Mouse (Mus musculus) layer of hippocampus, adult 18-20 months (tissue): ENCODE data around the gene Tmem114. TPM values are rescaled to one million over a fixed set of nuclear protein-coding genes. Genes with fewer than 3 reads are reported as not detected.

Source experiments
- DNase-seq, 2 experiments: peaks; one replicate each; pipeline ENCODE4 v3.0.0; 2022; ENCODE audit warnings: low spot score in 2 of 2
- long read RNA-seq: library from polyadenylated mRNA; stranded (forward); transcript quantifications from one replicate; pipeline ENCODE4 v2.0.0, GENCODE M21; 2021
- total RNA-seq, 2 experiments: library from RNA; stranded (reverse); gene quantifications; 2 replicates each; pipeline ENCODE4 v1.2.3; 2021

Gene Tmem114
- total RNA-seq, result 1 to 10 TPM; 4.6 to 6.4 TPM
- long read RNA-seq, partial matches to known transcripts, result 0 of 4 reads
- long read RNA-seq, other reads (novel, unspliced or antisense), result 0 of 4 reads

- peak in 1 of 2 experiments; percentile 30 for DNase-seq
These were observed at the start of gene Tmem114 for GRCm38 (mm10) chr16:8424971-8425330. Gene Tmem114, minus strand, starts transcription at chr16:8425136.

DNA sequence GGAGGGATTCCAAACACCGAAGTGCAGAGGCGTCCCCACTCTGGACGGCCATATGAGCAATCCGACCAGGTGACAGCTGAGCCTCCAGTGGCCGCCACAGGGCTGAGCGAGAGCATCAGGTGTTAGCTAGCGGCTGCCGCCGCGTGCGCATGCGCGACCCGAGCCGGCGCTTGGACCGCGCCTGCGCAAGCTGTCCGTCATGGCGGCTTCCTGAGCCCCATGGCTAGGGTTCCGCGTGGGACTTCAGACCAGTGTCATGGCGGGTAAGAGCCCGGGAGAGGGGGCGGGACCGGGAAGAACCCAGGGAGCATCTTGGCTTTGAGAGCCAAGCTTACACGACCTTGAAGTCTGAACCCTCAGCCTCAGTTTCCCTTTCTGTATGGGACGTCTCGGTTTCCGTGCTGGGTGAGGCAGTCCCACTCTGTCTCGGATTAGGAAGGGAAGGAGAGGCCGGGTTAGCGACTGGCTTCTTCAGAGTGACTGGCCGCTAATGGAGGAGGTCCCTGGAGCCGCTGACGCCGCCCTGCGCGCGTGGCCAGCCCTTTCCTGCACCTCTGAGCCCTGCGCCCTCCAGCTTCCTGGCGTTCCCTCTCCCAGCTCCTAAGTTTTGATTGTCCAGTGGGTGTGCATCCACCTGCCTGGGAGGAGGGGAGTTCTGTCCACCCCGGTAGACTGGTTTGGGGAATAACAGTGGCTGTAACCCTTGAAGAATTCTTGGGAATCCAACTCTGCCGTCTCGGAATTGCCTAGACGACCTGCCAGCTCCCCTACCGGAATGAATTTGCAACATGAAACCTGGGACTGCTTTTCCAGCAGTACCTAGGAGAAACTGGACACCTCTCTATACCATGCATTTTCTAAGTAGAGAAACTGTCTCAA, 45.9 kb upstream of the Tmem114 start, which contains the start of gene Mettl22:
Mettl22 (plus strand) TSS at position 186 of the 879 bp plus-strand sequence.
- DNase-seq, result peak; percentile 88 to 93

- no peak for DNase-seq
These were observed 45.2 kb upstream of the Tmem114 start for GRCm38 (mm10) chr16:8470132-8470531.

- DNase-seq, result peak; percentile 10 to 62
These were observed 34.2 kb upstream of the Tmem114 start for GRCm38 (mm10) chr16:8459098-8459497.

GRCm38 (mm10) chr16:8458391-8458790, 33.5 kb upstream of the Tmem114 start:
- DNase-seq, result no peak

GRCm38 (mm10) chr16:8455221-8455620, 30.3 kb upstream of the Tmem114 start:
- DNase-seq, result no peak

DNA sequence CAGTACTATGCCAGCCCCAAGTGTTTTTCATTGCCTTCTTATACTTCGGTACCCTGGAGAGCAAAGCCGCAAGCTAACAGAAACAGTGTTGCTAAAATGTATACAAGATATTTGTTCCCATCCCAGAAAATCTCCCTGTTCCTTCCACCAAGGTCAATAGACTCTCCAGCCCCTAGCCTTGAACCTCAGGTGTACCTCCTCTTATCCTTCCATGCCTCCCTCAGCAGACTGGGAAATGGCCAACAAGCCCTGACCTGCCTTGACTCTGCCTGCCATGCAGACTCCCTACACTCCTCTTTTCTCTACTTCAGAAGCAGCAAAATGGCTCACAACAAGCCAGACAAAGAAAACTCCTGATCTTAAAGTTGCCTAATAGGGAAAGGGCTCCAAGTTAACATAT, 28.4 kb upstream of the Tmem114 start:
- no peak for DNase-seq

- DNase-seq, result no peak
These were observed 21.3 kb upstream of the Tmem114 start for GRCm38 (mm10) chr16:8446256-8446655.

DNA sequence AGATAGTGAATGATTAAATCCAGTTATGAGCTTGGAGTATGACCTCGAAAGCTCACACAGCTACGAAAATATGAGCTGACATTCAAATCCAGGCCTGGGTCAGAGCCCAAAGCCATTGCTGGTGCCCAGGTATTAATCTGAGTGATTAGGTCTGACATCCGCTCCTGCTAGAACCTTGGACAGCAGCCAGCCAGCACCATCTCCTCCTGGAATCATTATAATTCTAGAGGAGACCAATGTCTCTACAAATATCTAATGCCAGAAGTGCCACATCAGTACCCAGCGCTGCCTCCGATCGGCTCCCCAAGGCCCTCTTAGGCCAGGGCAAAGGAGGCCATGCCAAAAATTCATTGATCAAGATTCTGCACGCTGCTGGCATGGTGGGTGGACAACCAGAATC, 20.0 kb upstream of the Tmem114 start:
- DNase-seq, result no peak

GRCm38 (mm10) chr16:8432616-8433015, 7.7 kb upstream of the Tmem114 start:
- no peak for DNase-seq

DNA sequence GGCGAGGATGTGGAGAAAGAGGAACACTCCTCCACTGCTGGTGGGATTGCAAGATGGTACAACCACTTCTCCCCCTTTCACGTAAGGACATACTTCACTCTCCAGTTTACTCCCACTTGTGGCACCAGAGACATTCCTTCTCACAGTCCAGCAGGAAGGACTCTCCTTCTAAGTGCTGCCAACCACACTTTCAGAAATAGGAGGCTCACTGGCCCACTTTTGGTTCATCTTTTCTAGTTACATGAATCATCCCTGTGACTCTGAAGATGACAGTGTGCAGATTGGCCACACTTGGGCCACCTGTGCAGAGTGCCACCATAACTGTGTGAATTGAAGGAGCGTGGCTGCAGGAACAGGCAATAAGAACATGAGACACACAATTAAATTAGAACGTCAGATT, 4.6 kb upstream of the Tmem114 start:
- DNase-seq, result no peak

GRCm38 (mm10) chr16:8425736-8426135, 800 bp upstream of the Tmem114 start:
- DNase-seq, result no peak

- peak; percentile 64 to 77 for DNase-seq
These were observed 570 bp downstream of the Tmem114 start for GRCm38 (mm10) chr16:8424161-8424970.

DNA sequence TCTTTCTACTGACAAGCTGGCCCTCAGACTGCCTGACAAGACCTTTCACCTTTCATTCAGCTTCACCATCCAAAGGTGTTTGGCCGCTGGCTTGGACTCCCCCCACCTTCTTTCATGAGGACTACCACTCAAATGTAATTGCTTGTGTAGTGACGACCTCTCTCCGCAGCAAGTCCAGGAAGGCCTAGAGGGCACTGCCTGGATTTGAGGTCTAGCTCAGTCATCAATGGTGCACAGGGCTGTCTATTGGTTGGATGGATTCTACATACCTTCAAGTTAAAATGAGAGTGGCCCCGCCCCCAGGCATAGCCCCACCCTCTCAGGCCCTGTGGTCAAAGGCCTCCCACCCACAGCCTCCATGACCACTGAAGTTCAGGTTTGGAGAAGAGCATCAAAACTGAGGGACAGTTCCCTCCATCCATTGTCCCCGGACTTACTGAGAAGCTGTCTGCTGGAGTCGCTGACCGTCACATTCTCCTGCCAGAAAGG, 1.3 kb downstream of the Tmem114 start:
- no peak for DNase-seq

DNA sequence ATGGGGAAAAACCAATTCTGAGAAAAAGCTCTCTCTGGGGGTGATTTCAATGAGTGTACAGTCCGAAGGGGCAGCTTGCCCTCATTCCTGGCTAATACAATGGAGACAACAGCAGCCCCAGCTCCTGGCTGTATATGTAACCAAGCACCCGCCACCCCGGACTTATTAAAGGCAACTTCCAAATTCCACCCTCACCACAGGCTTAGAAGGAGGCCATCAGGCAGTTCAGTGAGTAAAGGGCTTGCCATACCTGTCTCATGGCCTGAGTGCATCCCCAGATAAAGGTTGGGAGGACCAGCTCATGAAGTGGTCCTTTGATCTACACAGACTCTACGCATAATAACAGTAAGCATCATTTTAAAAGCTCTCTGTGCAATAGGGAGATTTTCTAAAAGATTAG, 4.1 kb downstream of the Tmem114 start:
- no peak for DNase-seq

GRCm38 (mm10) chr16:8420381-8420780, 4.6 kb downstream of the Tmem114 start:
- peak in 1 of 2 experiments; percentile 22 for DNase-seq

DNA sequence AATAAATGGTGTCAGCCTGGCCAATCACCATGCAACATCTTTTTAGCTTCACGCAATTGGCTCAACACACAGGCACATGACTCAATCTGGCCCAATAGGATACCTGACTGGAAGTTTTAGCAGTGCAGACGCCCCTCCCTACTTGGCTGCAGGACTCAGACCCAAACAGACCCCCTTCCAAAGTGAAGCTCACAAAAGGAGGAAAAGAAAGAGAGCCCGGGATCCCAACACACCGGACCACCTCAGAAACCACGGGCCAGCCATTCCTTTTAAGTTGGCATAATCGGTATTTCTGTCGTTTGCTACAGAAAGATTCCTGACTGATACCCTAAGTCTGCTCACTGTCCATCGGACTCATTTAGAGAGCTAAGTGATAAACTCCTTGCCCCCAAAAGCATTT, 5.3 kb downstream of the Tmem114 start:
- DNase-seq, result no peak

GRCm38 (mm10) chr16:8418126-8418525, 6.8 kb downstream of the Tmem114 start:
- no peak for DNase-seq

GRCm38 (mm10) chr16:8417011-8417720, 7.8 kb downstream of the Tmem114 start:
- peak in 1 of 2 experiments; percentile 32 for DNase-seq

DNA sequence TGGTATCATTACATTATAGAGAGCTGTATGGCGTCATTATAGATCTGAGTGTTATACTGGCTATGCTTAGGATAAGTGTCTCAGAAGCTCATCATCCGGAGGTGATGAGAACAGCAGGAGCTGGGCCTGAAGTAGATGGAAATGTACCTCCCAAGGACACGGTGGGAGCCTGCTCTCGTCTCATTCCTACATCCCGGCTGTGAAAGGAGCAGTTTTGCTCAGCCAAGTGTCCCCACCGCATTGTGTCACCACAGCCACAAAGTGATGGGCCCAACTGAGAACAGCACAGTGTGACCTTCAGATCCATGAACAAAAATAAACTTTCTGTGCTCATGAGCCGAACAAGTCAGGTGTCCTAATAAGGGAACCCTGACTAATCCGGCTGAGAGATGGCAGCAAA, 8.9 kb downstream of the Tmem114 start:
- no peak for DNase-seq

- no peak for DNase-seq
These were observed 11.5 kb downstream of the Tmem114 start for GRCm38 (mm10) chr16:8413441-8413840.
